Mouse (Mus musculus) liver, embryonic 14.5 days (tissue): ENCODE measurements around the gene Znrf1.

Experiments
- CTCF ChIP-seq: IDR thresholded peaks from 2 replicates; pipeline ENCODE4 v1.5.1; 2016; ENCODE audit warnings: antibody characterized with exemption, low read depth, control low read depth
- EP300 ChIP-seq: IDR thresholded peaks from 2 replicates; pipeline ENCODE4 v1.6.1; 2016; ENCODE audit warnings: antibody characterized with exemption, low read depth

GRCm38 (mm10) chr8:111638086-111638485 lies 102.2 kb downstream of the Znrf1 start:
- no peak for TF ChIP-seq CTCF
- TF ChIP-seq EP300: no peak
